Mouse (Mus musculus) neural tube, embryonic 12.5 days (tissue): Measurements from ENCODE around the gene Cldn14. TPM values are rescaled to one million over a fixed set of nuclear protein-coding genes. Genes with fewer than 3 reads are reported as not detected.

ENCODE experiments used
- ATAC-seq: fragments of 200-750 bp; cut with Nextera tagmentation; 2 replicates; pipeline ENCODE4 v1.8.0; 2017; ENCODE audit warnings: low read depth, mild to moderate bottlenecking, moderate TSS enrichment, moderate library complexity; ENCODE audit not compliant: low FRiP score
- H3K27ac ChIP-seq: fragments of 300-500 bp; sonication (generic); 2 replicates; pipeline ENCODE4 v1.5.1; 2016
- H3K27me3 ChIP-seq: fragments of 300-500 bp; sonication (generic); replicated peaks from 2 replicates; pipeline ENCODE4 v1.6.1; 2016; ENCODE audit warnings: mild to moderate bottlenecking
- H3K36me3 ChIP-seq: fragments of 300-500 bp; sonication (generic); 2 replicates; pipeline ENCODE4 v1.6.1; 2016; ENCODE audit warnings: mild to moderate bottlenecking
- H3K4me1 ChIP-seq: fragments of 300-500 bp; sonication (generic); 2 replicates; pipeline ENCODE4 v1.6.1; 2016
- H3K4me2 ChIP-seq: fragments of 300-500 bp; sonication (generic); replicated peaks from 2 replicates; pipeline ENCODE4 v1.6.1; 2016; ENCODE audit warnings: mild to moderate bottlenecking
- H3K4me3 ChIP-seq: fragments of 300-500 bp; sonication (generic); 2 replicates; pipeline ENCODE4 v1.5.1; 2016
- H3K9ac ChIP-seq: fragments of 300-500 bp; sonication (generic); 2 replicates; pipeline ENCODE4 v1.6.1; 2016; ENCODE audit warnings: mild to moderate bottlenecking
- H3K9me3 ChIP-seq: fragments of 300-500 bp; sonication (generic); 2 replicates; pipeline ENCODE4 v1.6.1; 2016; ENCODE audit warnings: mild to moderate bottlenecking
- WGBS: fragments of 180-500 bp; shearing (Covaris S2); methylation state at CpG from one replicate; pipeline ENCODE4 v1.1.7; 2016; 5-methylcytosine and 5-hydroxymethylcytosine counted together
- polyA plus RNA-seq: library from polyadenylated mRNA; unstranded; fragments of >200 nt; fragmentation: Nextera tagmentation; extraction: Ambion mirVana; gene quantifications from 2 replicates; pipeline ENCODE4 v1.2.1, GENCODE M21; 2016

The Cldn14 gene
- polyA plus RNA-seq, result 0.37 and 0.56 TPM in 2 replicates

- ATAC-seq, result no peak
- H3K27me3 ChIP-seq, result no peaks in the 10 kb centered on the region
- no peak within 1 kb of the TSS for H3K4me3 ChIP-seq
- no peaks in the 10 kb centered on the region for H3K36me3 ChIP-seq
- H3K9ac ChIP-seq, result no peak within 1 kb of the TSS
- H3K4me1 ChIP-seq, result peaks cover 21% of the 10 kb centered on the region
- H3K9me3 ChIP-seq, result no peaks in the 10 kb centered on the region
- no peak within 1 kb of the TSS for H3K27ac ChIP-seq
- 27% methylated on average over 15 of the region's 15 CpGs for whole genome bisulfite sequencing
- no peak within 1 kb of the TSS for H3K4me2 ChIP-seq
Measured at GRCm38 (mm10) chr16:94008737-94009136, at the start of gene Cldn14. Gene Cldn14, minus strand, starts transcription at chr16:94008837.

GRCm38 (mm10) chr16:94055576-94055975 is 46.9 kb upstream of the Cldn14 start:
- no peaks in the 10 kb centered on the region for H3K4me1 ChIP-seq
- ATAC-seq, result no peak
- H3K9ac ChIP-seq, result no peak overlapping the region
- H3K36me3 ChIP-seq, result no peaks in the 10 kb centered on the region
- WGBS, result 55% methylated on average over 8 of the region's 8 CpGs
- H3K4me2 ChIP-seq, result no peak overlapping the region
- H3K27me3 ChIP-seq, result no peaks in the 10 kb centered on the region
- H3K27ac ChIP-seq, result no peak overlapping the region
- no peaks in the 10 kb centered on the region; the same call in 1 of the 2 replicates for H3K9me3 ChIP-seq
- no peak overlapping the region for H3K4me3 ChIP-seq

GRCm38 (mm10) chr16:94055176-94055575 is 46.5 kb upstream of the Cldn14 start:
- WGBS, result 85% methylated on average over 12 of the region's 12 CpGs
- no peak overlapping the region for H3K9ac ChIP-seq
- H3K4me3 ChIP-seq, result no peak overlapping the region
- H3K4me2 ChIP-seq, result no peak overlapping the region
- H3K9me3 ChIP-seq, result no peaks in the 10 kb centered on the region; the same call in 1 of the 2 replicates
- no peak overlapping the region for H3K27ac ChIP-seq
- no peaks in the 10 kb centered on the region for H3K4me1 ChIP-seq
- H3K36me3 ChIP-seq, result no peaks in the 10 kb centered on the region
- ATAC-seq, result no peak
- H3K27me3 ChIP-seq, result no peaks in the 10 kb centered on the region

- no peaks in the 10 kb centered on the region for H3K4me1 ChIP-seq
- no peak overlapping the region for H3K27ac ChIP-seq
- no peak overlapping the region for H3K4me3 ChIP-seq
- H3K36me3 ChIP-seq, result no peaks in the 10 kb centered on the region
- no peaks in the 10 kb centered on the region for H3K27me3 ChIP-seq
- no peaks in the 10 kb centered on the region for H3K9me3 ChIP-seq
- no peak overlapping the region for H3K4me2 ChIP-seq
- H3K9ac ChIP-seq, result no peak overlapping the region
- ATAC-seq, result no peak
- 97% methylated on average over 3 of the region's 3 CpGs for WGBS
Measured at GRCm38 (mm10) chr16:94050368-94050767, 41.7 kb upstream of the Cldn14 start.

- WGBS, result 57% methylated on average over 7 of the region's 7 CpGs
- peaks cover 10% of the 10 kb centered on the region; the same call in 1 of the 2 replicates for H3K27me3 ChIP-seq
- peaks cover 13% of the 10 kb centered on the region; the same call in 1 of the 2 replicates for H3K4me1 ChIP-seq
- no peak overlapping the region for H3K9ac ChIP-seq
- no peak overlapping the region for H3K4me2 ChIP-seq
- no peak overlapping the region for H3K27ac ChIP-seq
- no peaks in the 10 kb centered on the region for H3K36me3 ChIP-seq
- no peak overlapping the region for H3K4me3 ChIP-seq
- H3K9me3 ChIP-seq, result no peaks in the 10 kb centered on the region
- ATAC-seq, result no peak
Measured at GRCm38 (mm10) chr16:94044996-94045395, 36.4 kb upstream of the Cldn14 start.

- Histone ChIP-seq H3K9ac (no peak overlapping the region), H3K36me3 (no peaks in the 10 kb centered on the region), H3K9me3 (no peaks in the 10 kb centered on the region), H3K4me1 (peaks cover 13% of the 10 kb centered on the region; the same call in 1 of the 2 replicates), H3K4me3 (no peak overlapping the region), H3K4me2 (no peak overlapping the region), H3K27me3 (peaks cover 19% of the 10 kb centered on the region), H3K27ac (no peak overlapping the region)
- 83% methylated on average over 1 of the region's 1 CpGs for WGBS
- no peak for ATAC-seq
Measured at GRCm38 (mm10) chr16:94043797-94044196, 35.2 kb upstream of the Cldn14 start.

- peaks cover 19% of the 10 kb centered on the region for H3K27me3 ChIP-seq
Measured at GRCm38 (mm10) chr16:94041065-94041712, 32.6 kb upstream of the Cldn14 start.

GRCm38 (mm10) chr16:94040485-94040884 is 31.8 kb upstream of the Cldn14 start:
- H3K36me3 ChIP-seq, result no peaks in the 10 kb centered on the region
- no peak overlapping the region for H3K27ac ChIP-seq
- H3K4me2 ChIP-seq, result no peak overlapping the region
- WGBS, result 37% methylated on average over 16 of the region's 16 CpGs
- H3K4me1 ChIP-seq, result peaks cover 13% of the 10 kb centered on the region; the same call in 1 of the 2 replicates
- peaks cover 19% of the 10 kb centered on the region for H3K27me3 ChIP-seq
- H3K4me3 ChIP-seq, result no peak overlapping the region
- no peaks in the 10 kb centered on the region for H3K9me3 ChIP-seq
- no peak for ATAC-seq
- no peak overlapping the region for H3K9ac ChIP-seq

More at GRCm38 (mm10) chr16:94041065-94041712, 32.6 kb upstream of the Cldn14 start:
- Histone ChIP-seq H3K9me3 (no peaks in the 10 kb centered on the region), H3K9ac (no peak overlapping the region), H3K4me2 (0 out of 2 replicates have a peak overlapping the region, but pooled peaks have one; percentile 7), H3K4me1 (peaks cover 13% of the 10 kb centered on the region; the same call in 1 of the 2 replicates), H3K4me3 (no peak overlapping the region), H3K36me3 (no peaks in the 10 kb centered on the region), H3K27ac (no peak overlapping the region)
- WGBS, result 56% methylated on average over 18 of the region's 18 CpGs
- peak; percentile 44; the same call in 1 of the 2 replicates for ATAC-seq

- Histone ChIP-seq H3K4me2 (no peak overlapping the region), H3K36me3 (no peaks in the 10 kb centered on the region), H3K27me3 (peaks cover 19% of the 10 kb centered on the region), H3K27ac (no peak overlapping the region), H3K9me3 (no peaks in the 10 kb centered on the region), H3K4me1 (peaks cover 13% of the 10 kb centered on the region; the same call in 1 of the 2 replicates), H3K4me3 (no peak overlapping the region), H3K9ac (no peak overlapping the region)
- no peak for ATAC-seq
- 88% methylated on average over 9 of the region's 9 CpGs for WGBS
Measured at GRCm38 (mm10) chr16:94038986-94039341, 30.3 kb upstream of the Cldn14 start.

GRCm38 (mm10) chr16:94038272-94038985 is 29.8 kb upstream of the Cldn14 start:
- 0 out of 2 replicates have a peak, but pooled peaks have one; percentile 48 for ATAC-seq
- H3K4me3 ChIP-seq, result no peak overlapping the region
- H3K9ac ChIP-seq, result no peak overlapping the region
- H3K36me3 ChIP-seq, result no peaks in the 10 kb centered on the region
- H3K4me2 ChIP-seq, result no peak overlapping the region
- 70% methylated on average over 12 of the region's 12 CpGs for WGBS
- no peak overlapping the region for H3K27ac ChIP-seq
- no peaks in the 10 kb centered on the region for H3K9me3 ChIP-seq
- H3K4me1 ChIP-seq, result peaks cover 13% of the 10 kb centered on the region; the same call in 1 of the 2 replicates
- H3K27me3 ChIP-seq, result peaks cover 19% of the 10 kb centered on the region

GRCm38 (mm10) chr16:94037280-94037679 is 28.6 kb upstream of the Cldn14 start:
- WGBS, result 93% methylated on average over 7 of the region's 7 CpGs

GRCm38 (mm10) chr16:94034152-94034551 is 25.5 kb upstream of the Cldn14 start:
- no peak overlapping the region for H3K4me3 ChIP-seq
- no peak overlapping the region for H3K27ac ChIP-seq
- H3K9ac ChIP-seq, result no peak overlapping the region
- peaks cover under 1% of the 10 kb centered on the region; the same call in 1 of the 2 replicates for H3K27me3 ChIP-seq
- H3K36me3 ChIP-seq, result no peaks in the 10 kb centered on the region
- H3K4me2 ChIP-seq, result no peak overlapping the region
- 76% methylated on average over 9 of the region's 9 CpGs for WGBS
- no peak for ATAC-seq
- H3K9me3 ChIP-seq, result no peaks in the 10 kb centered on the region
- no peaks in the 10 kb centered on the region for H3K4me1 ChIP-seq

More at GRCm38 (mm10) chr16:94037280-94037679, 28.6 kb upstream of the Cldn14 start:
- ATAC-seq, result no peak
- Histone ChIP-seq H3K9me3 (no peaks in the 10 kb centered on the region), H3K27me3 (peaks cover 19% of the 10 kb centered on the region), H3K36me3 (no peaks in the 10 kb centered on the region), H3K4me1 (peaks cover 13% of the 10 kb centered on the region; the same call in 1 of the 2 replicates), H3K9ac (no peak overlapping the region), H3K27ac (no peak overlapping the region), H3K4me2 (no peak overlapping the region), H3K4me3 (no peak overlapping the region)
